Mouse (Mus musculus) cerebellum, adult 9-11 months (tissue): ENCODE results near the gene Kcnn3.

Source experiments
- DNase-seq: peaks from one replicate; pipeline ENCODE4 v3.0.0; 2022

The Kcnn3 gene

DNA sequence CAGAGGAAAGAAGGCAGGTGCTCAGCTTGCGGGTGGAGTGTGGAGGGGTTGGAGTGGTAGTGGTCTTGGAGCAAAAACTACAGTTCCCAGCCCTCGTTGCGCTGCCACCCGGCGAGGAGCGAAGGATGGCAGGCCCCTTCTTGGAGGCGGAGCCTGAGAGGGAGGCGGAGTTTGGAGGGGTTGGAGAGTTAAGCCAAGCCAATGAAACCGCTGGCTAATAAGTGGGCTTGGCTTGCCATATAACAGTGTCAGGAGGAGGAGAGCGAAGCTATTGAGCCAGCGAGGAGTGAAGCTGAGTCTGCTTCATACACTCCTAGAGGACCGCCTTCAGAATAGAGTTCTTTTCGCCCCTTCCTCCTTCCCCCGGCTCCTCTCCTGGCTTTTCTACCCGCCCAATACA lies at the start of gene Kcnn3:
TSS of gene Kcnn3 (plus strand) at position 271 of the 400 bp plus-strand sequence.
- DNase-seq = peak; percentile 46

DNA sequence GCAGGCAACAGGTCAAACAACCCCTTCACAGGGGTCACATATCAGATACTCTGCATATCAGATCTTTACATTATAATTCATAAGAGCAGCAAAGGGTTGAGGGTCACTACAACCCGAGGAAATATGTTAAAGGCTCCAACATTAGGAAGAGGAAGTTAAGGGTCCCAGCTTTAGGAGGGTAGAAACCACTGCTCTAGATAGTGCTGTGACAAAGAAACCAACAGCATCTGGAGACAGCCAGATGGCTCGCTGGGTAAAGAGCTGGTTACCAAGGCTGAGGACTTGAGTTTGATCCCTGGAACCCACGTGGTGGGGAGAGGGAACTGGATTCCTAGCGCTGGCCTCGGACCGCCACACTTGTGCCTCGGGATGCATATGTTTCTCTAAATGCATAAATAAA lies 47.7 kb upstream of the Kcnn3 start:
- DNase-seq = no peak

GRCm38 (mm10) chr3:89473838-89474237 lies 46.1 kb upstream of the Kcnn3 start:
- no peak for DNase-seq

DNA sequence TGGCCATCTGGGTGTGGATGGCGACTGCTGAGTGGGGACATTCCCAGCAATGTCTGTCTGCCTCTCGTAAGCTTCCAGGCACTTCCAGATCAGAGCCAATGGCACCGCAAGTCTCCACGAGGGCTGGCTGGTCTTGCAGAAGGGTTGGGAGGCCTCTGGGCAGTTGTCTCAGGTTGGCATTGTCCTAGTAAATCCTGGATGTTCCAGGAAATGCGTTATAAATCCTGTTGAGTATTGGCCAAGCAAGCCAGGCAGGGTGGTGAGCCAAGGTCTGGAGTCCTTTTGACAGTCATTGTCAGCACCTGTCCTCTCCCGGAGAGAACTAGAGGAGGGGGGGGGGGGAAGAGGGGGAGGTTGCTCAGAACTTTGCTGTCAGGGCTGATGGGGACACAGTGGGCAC lies 40.9 kb upstream of the Kcnn3 start:
- no peak for DNase-seq

DNA sequence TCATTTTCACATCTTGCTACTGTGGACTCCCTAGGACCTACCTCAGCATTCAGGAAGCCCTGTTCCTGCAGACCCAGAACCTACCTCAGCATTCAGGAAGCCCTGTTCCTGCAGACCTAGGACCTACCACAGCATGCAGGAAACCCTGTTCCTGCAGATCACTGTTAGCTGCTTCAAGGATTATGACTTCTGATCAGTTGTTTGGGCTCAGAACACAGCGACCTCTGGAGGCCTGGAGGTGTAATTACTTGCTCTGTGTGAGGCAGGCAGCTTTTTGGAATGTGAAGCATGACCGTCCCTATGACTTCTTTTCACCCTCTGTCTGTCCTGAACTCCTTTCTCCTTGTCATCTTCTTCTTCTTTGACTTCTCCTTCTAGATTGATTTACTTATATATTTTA lies 38.5 kb upstream of the Kcnn3 start:
- no peak for DNase-seq

- no peak for DNase-seq
Observed at GRCm38 (mm10) chr3:89482249-89482648, 37.7 kb upstream of the Kcnn3 start.

- DNase-seq = peak; percentile 34
Observed at GRCm38 (mm10) chr3:89484766-89485524, 35.0 kb upstream of the Kcnn3 start.

DNA sequence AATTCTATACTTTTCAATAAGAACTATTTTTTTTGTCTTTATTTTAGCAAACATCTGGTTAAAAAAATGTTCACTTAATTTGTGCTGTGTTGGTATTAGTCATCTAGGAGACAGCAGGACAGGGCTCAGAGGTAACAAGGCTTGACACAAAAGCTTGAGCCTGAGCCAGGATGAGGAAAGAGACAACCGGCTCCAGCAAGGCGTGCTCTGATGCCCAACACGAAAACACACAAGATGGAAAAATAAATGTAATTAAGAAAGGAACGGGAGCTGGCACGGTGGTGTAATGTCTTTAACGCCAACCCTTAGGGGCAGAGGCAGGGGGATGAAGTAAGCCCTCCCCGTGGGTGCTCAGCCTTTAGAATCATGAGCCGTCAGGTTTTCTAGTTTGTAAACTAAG lies 33.9 kb upstream of the Kcnn3 start:
- no peak for DNase-seq

DNA sequence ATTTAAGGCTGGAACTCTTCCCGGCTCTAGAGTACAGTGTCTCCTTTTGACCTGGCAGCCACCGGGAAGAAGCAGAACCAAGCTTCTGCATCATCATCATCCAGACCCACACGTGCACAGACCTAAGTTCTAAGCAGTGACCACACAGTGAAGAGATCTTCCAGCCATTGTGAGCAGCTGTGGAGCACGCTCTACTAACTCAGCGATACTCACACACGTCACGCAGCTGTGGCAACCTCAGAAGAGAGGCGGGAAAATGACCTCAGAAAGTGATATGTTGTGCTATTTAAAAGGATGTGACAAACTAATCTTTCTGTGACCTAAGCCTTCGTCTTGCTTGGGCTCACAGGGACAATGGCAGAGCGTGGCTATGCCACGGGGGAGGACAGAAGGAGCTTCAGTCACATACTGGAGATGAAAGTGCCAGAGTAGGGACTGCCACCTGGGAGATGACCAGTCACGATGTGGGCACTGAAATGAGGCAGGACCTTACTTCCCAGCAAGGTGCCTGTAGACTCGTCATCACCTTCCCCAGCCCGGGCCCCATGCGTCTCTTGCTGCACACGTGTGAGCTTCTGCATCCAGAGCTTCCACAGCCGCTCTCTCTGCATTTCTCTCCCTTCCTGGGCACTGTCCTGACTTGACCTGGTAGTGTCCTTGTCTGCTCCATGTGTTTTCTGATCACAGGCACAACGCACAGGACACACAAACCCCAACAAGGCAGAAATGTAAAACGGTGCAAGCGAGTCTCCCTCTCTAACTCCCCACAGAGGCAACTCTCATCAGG lies 32.9 kb upstream of the Kcnn3 start:
- DNase-seq = no peak

DNA sequence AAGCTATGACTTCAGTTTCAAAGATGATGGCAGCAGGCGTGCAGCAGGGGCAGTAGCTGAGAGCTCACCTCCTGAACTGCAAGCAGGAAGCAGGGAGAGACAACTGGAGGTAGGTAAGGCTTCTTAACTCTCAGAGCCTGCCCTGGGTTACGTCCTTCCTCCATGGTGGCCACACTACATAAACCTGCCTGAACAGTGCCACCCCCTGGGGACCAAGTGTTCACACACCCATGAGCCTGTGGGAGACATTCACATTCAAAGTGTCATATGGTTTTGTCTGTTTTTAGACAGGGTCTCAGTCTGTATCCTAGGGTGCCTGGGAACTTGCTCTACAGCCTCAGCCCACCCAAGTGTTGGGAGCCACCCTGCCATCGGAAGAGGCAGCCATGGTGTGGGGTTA lies 29.2 kb upstream of the Kcnn3 start:
- no peak for DNase-seq

DNA sequence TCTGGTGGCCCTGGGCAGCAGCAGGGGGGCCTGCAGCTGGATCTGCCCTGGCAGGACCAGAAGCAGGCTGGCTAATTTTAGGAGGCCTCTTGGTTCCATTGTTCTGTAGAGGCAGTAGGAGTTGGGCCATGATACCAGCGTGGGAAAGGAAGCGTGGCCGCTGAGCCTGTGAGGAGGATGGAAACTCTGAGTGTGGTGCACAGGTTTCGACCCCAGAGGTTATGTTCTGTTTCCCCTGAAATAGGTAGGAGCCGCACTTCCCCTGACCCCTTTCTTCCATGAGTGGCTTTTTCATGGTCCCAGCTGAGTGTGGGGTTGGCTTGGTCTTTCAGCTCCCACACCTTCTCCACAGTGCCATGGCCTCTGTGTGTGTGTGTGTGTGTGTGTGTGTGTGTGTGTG lies 28.4 kb upstream of the Kcnn3 start:
- DNase-seq = no peak

- no peak for DNase-seq
Observed at GRCm38 (mm10) chr3:89492701-89493151, 27.2 kb upstream of the Kcnn3 start.

GRCm38 (mm10) chr3:89494630-89495029 lies 25.3 kb upstream of the Kcnn3 start:
- DNase-seq = no peak

- DNase-seq = no peak
Observed at GRCm38 (mm10) chr3:89496366-89496765, 23.6 kb upstream of the Kcnn3 start.

DNA sequence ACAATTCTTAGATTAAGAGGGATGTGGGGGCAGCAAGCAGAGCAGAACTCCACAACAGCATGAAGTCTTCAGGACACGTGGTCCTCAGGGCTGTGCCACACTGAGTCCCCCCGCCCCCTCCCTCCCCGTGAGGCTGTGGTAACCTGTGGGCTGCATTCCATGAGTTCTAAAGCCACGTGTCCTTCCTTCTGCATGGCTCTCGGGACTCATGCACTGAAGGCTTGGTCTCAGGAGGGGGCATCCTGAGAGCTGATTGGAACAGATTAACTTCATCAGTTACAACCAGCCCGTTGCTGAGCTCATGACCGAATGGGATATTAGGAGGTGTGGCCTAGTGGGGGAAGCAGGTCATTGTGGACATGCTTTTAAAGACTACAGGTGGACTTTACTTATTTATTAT lies 20.3 kb upstream of the Kcnn3 start:
- no peak for DNase-seq

- no peak for DNase-seq
Observed at GRCm38 (mm10) chr3:89501486-89501885, 18.5 kb upstream of the Kcnn3 start.

DNA sequence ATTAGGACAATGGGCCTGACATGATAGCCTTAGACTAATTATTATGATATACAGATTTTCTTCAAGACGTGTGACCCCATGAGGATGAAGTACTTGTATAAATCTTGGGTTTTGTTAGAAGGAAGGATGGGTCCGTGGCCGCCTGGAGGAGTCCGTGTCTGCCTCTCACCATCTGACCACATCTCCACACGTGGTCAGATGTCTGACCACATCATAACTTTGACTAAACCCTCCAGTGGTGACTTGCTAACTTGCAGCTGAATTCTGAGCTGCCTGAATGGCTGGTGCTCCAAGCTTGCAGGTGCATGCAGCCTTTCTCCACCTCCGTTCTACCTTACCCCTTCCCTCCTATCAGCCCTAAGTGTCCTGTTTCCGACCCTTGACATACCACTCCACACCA lies 17.4 kb upstream of the Kcnn3 start:
- no peak for DNase-seq

- DNase-seq = no peak
Observed at GRCm38 (mm10) chr3:89508041-89508440, 11.9 kb upstream of the Kcnn3 start.

DNA sequence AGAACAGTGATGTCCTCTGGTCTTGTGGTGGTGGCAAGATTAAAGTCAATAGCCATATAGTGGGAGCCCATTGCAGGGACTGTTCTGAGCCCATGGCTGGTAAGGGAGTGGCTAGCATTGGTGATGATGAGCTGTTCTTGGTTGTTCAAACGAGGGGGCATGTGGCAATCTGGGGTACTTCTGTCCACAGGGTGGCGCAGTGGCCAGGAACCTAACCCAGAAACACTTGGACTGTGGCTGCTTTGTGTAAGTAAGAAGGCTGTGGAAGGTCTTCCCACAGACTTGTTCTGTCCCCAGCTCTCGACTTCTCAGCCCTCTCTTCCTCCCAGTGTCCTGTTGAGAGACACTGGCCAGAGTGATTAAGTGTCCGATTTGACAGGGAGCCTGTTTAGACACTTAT lies 9.0 kb upstream of the Kcnn3 start:
- DNase-seq = peak; percentile 37

DNA sequence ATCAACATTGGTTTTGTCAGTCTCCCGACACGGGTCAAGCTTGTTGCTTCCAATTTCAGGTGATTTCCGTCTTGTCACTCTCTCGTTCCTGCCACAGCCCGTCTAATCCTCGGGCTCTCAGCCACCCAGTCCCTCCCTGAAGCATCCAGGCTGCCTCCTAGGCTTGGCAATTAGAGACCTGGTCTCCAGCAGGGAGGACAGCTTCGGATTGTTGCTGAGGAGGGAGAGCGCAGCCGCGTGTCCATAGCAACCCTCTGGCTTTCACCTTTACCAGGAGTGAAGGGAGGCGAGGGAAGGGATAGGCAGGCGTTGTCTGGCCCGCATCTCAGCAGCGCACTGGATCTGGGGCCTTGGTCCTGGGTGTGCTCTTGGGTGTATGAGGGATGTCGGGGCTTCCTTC lies 8.6 kb upstream of the Kcnn3 start:
- no peak for DNase-seq

DNA sequence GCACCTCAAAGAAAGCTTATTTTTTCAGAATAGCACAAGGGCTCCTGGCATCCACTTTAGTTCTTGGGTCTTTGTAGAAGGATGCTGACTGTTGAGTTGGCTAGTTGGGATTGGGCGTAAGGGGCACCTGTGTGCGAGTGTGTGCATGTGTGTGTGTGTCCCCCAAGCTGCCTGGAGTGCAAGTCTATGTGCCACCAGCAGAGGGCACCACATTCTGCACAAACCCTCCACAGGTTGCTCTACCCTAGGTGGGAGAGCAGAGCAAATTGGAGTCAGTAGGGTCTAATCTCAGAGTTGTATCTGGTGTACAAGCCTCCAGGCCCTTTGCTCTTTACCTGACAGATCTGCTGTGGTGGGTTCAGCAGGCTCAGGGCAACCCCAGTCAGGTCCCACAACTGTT lies 7.7 kb upstream of the Kcnn3 start:
- no peak for DNase-seq

DNA sequence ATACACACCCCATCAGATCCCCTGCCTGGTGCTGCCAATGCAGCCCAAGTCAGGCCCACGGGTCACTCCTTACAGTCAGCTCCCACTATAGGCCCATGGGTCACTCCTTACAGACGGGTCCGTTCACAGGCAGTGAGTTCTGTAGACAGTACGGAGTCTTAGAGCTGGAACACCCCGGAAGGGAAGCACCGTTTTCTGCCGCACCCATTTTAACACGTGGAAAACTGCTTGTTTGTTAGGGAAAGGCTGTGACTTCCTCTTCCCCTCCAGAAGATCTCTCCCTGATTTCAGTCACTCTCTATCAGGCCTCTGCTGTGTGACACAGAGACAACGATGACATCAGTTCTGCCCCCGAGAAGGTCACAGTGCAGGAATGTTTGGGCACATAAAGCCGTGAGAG lies 4.5 kb upstream of the Kcnn3 start:
- DNase-seq = no peak

- DNase-seq = no peak
Observed at GRCm38 (mm10) chr3:89516321-89516720, 3.6 kb upstream of the Kcnn3 start.
